Mouse (Mus musculus): ENCODE data around the gene Npb. TPM values are rescaled to one million over a fixed set of nuclear protein-coding genes. Genes with fewer than 3 reads are reported as not detected.

Npb gene
- polyA plus RNA-seq, 1 experiment from 2014 or later, result 17.5 TPM

DNA sequence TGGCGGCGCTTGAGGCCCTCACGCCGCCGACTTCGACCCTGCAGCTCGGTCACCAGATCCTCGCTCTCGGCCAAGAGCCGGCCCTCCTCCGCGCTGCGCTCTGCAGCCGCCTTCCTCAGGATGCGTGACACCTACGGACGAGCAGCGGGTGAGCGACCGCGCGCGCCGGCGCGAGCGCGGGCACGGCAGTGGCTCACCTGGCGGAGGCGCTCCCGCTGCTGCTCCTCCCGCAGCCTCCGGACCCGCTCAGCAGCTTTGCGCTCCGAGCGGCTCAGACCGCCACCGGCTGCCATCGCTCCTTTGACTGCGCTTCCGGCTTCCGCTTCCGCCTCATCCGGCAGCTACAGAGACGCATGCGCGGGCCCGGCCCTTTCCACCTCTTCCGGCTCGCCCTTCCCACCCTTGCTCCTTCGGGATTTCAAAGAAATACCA is 16.4 kb downstream of the Npb start:
- peak; percentile 69 for ATAC-seq (ENCODE audit: insufficient number of reproducible peaks, insufficient read depth, low FRiP score, low read depth)
- H3K9me3 ChIP-seq (ENCODE audit: control insufficient read depth, low read length), result no peaks in the 10 kb centered on the region
- H3K27ac ChIP-seq (replicated peaks in 1 of 2; ENCODE audit: control insufficient read depth in 1 of 2, insufficient read depth in 1 of 2, low read depth in 2 of 2, low read length in 2 of 2), result peak overlapping the region; percentile 6 to 76
- H3K4me3 ChIP-seq (ENCODE audit: control insufficient read depth in 1 of 2, insufficient read depth in 1 of 2, low read depth in 1 of 2, low read length in 2 of 2), result peak overlapping the region; percentile 86 to 97
- peaks cover 9 to 20% of the 10 kb centered on the region in 2 experiments; a peak in 3 of 4 replicates for H3K4me1 ChIP-seq (ENCODE audit: control insufficient read depth in 2 of 2, insufficient read depth in 2 of 2, low read length in 2 of 2)
- H3K4me2 ChIP-seq (ENCODE audit: low read length), result peak overlapping the region; percentile 97
- H3K9ac ChIP-seq (ENCODE audit: low read length), result peak overlapping the region; percentile 78
- under 1% methylated on average over 52 of the region's 53 CpGs for WGBS
- no peaks in the 10 kb centered on the region for H3K27me3 ChIP-seq (ENCODE audit: control insufficient read depth, insufficient read depth, low read length)
- H3K36me3 ChIP-seq (ENCODE audit: control insufficient read depth, insufficient read depth, low read length), result peaks cover 56% of the 10 kb centered on the region

DNA sequence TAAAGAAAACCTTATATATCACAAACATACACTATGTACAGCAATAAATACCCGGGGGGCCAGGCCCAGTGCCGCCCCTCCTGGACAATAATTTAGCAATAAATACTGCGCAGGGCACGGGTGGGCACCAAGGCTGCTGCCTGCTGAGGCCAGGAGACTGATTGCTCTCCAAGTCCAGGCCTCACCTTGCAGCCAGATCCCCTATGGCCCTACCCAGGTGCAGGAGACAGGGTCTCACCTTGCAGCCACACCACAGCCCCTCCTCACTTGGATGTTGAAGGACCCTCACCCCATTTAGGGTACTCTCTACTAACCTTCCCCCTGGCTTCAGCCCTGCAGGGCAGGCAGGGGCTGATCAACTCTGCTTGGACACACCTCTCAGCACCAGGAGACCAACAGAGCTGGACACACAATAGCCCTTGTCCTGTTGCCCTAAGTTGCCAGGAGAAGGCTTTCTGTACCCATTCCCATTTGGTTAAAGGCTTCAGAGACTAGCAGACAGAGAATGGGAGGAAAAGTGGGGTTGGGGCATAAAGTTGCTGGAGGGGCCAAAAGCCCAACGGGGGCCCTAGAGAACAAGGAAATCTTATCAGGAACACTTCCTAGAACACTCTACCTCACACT is 17.0 kb downstream of the Npb start, which contains the start of gene Sirt7:
TSS of gene Sirt7 (minus strand) at position 89 of the 624 bp plus-strand sequence.
- Histone ChIP-seq H3K36me3 (ENCODE audit: control insufficient read depth, insufficient read depth, low read length) (peaks cover 50% of the 10 kb centered on the region), H3K4me2 (ENCODE audit: low read length) (peak within 1 kb of the TSS; percentile 97), H3K27me3 (ENCODE audit: control insufficient read depth, insufficient read depth, low read length) (no peaks in the 10 kb centered on the region), H3K9me3 (ENCODE audit: control insufficient read depth, low read length) (no peaks in the 10 kb centered on the region), H3K4me1 (ENCODE audit: control insufficient read depth in 2 of 2, insufficient read depth in 2 of 2, low read length in 2 of 2) (peaks cover 14 to 25% of the 10 kb centered on the region in 2 experiments), H3K9ac (ENCODE audit: low read length) (peak within 1 kb of the TSS; percentile 78), H3K4me3 (ENCODE audit: control insufficient read depth in 1 of 2, insufficient read depth in 1 of 2, low read depth in 1 of 2, low read length in 2 of 2) (peak within 1 kb of the TSS; percentile 86 to 97), H3K27ac (replicated peaks in 1 of 2; ENCODE audit: control insufficient read depth in 1 of 2, insufficient read depth in 1 of 2, low read depth in 2 of 2, low read length in 2 of 2) (peak within 1 kb of the TSS; percentile 28 to 76)
- ATAC-seq (ENCODE audit: insufficient number of reproducible peaks, insufficient read depth, low FRiP score, low read depth), result no peak; the same call in 1 of the 2 replicates
- WGBS, result 11% methylated on average over 5 of the region's 5 CpGs

DNA sequence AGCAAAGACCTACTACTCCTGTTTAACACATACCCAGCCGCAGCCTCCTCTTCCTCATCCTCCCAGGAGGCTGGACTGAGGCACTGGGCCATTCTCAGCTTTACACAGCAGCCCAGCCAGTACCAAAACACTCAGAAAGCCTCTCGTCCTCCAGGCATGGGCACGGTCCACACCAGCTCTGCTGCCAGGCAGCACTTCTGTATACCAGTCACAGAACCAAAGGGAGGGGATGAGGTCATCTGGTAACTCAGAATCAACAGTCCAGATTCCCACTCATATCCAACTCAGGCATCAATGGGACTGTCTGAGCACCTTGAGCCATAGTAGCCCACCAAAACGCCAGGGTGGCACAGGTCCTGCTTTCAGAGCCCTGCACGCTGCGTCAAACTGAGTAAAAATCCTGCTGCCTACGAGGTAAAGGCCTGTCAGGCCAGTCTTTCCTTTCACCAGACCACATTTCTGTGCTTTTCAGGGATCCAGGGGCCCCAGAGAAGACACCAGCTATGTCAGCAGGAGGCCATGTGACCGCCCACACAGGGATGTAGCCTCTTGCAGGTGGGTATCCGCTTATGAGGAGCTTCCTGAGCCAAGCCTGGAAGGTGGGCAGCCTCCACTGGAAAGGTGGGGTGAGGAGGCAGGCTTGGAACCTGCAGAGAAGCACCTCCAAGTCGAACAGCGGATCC is 18.6 kb downstream of the Npb start:
- no peak overlapping the region for H3K27ac ChIP-seq (replicated peaks in 1 of 2; ENCODE audit: control insufficient read depth in 1 of 2, insufficient read depth in 1 of 2, low read depth in 2 of 2, low read length in 2 of 2)
- WGBS, result 87% methylated on average over 11 of the region's 11 CpGs
- H3K9ac ChIP-seq (ENCODE audit: low read length), result no peak overlapping the region
- ATAC-seq (ENCODE audit: insufficient number of reproducible peaks, insufficient read depth, low FRiP score, low read depth), result no peak
- no peak overlapping the region for H3K4me3 ChIP-seq (ENCODE audit: control insufficient read depth in 1 of 2, insufficient read depth in 1 of 2, low read depth in 1 of 2, low read length in 2 of 2)
- H3K27me3 ChIP-seq (ENCODE audit: control insufficient read depth, insufficient read depth, low read length), result no peaks in the 10 kb centered on the region
- no peak overlapping the region for H3K4me2 ChIP-seq (ENCODE audit: low read length)
- peaks cover 26 to 42% of the 10 kb centered on the region in 2 experiments for H3K4me1 ChIP-seq (ENCODE audit: control insufficient read depth in 2 of 2, insufficient read depth in 2 of 2, low read length in 2 of 2)
- peaks cover 36% of the 10 kb centered on the region for H3K36me3 ChIP-seq (ENCODE audit: control insufficient read depth, insufficient read depth, low read length)
- no peaks in the 10 kb centered on the region for H3K9me3 ChIP-seq (ENCODE audit: control insufficient read depth, low read length)

DNA sequence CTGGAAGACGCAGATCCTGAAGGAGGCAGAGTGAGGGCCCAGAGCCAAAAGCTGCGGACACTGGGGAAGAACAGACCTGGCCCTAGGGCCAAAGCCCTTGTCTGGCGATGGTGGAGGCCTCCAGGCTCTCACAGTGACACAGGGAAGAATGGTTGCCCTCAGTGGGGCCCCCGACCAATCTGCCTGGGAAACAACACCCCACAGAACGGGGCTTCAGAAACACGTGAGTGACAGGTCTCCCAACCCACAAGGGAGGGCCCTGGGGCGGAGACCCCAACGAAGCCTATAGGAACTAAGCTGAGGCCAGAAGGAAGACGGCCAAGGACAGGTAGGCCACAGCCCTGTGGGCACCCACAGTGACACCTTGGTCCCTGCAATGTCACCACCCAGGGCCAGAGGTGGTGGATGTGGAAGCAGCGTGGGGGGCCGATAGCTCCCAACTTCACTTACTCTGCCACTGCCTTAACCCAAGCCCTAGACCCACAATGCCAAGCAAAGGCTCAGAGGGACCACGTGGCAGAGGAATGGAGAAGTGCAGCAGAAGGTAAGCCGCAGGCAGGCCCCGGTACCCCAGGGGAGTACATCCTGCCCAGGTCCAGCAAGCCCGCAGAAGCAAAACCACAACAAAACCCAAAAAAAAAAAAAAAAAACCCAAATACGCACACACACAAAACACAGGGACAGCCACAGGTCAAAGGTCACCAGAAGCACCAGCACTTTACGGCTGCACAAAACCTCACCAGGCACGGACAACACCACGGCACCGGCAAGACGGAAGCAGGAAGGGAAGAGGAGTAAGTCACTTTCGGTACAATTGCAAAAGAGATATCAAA is 19.4 kb downstream of the Npb start:
- ATAC-seq (ENCODE audit: insufficient number of reproducible peaks, insufficient read depth, low FRiP score, low read depth), result no peak
- Histone ChIP-seq H3K9me3 (ENCODE audit: control insufficient read depth, low read length) (no peaks in the 10 kb centered on the region), H3K9ac (ENCODE audit: low read length) (no peak overlapping the region), H3K4me2 (ENCODE audit: low read length) (no peak overlapping the region), H3K4me3 (ENCODE audit: control insufficient read depth in 1 of 2, insufficient read depth in 1 of 2, low read depth in 1 of 2, low read length in 2 of 2) (no peak overlapping the region), H3K4me1 (ENCODE audit: control insufficient read depth in 2 of 2, insufficient read depth in 2 of 2, low read length in 2 of 2) (peaks cover 30 to 46% of the 10 kb centered on the region in 2 experiments), H3K36me3 (ENCODE audit: control insufficient read depth, insufficient read depth, low read length) (peaks cover 28% of the 10 kb centered on the region), H3K27ac (replicated peaks in 1 of 2; ENCODE audit: control insufficient read depth in 1 of 2, insufficient read depth in 1 of 2, low read depth in 2 of 2, low read length in 2 of 2) (no peak overlapping the region), H3K27me3 (ENCODE audit: control insufficient read depth, insufficient read depth, low read length) (no peaks in the 10 kb centered on the region)
- 86% methylated on average over 22 of the region's 22 CpGs for WGBS

DNA sequence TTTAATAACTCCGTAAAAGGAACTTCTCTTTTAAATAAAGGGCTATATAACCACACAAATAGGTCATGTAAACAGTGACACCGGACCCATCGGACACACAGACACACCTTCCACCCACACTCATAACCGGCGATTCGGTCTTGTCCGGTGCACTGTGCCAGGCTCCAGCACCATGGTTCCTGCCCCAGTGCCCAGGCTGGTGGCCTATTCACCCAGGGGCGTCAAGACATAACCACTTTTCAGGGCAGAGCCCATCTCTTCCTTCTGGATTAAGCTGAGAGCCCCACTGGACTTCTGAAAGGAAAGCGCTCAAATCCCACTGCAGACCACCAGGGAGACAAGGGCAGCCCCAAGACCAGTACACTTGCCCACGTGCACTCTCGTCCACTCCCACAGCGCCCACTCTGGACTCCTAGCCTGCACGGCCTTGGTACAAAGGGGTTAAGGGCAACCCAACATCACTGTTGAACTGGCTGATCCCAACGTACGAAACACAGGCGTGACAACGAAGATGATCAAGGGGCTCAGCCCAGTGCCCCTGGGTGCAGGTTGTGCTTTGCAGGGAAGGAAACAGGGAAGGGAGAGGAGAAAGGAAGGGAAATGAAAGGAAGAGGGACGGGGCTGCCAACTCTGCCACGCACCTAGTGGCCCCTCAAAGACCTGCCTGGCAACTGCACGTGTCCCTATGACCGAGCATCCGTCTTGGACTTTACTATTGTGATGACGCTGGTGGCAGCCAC is 20.5 kb downstream of the Npb start:
- H3K27ac ChIP-seq (replicated peaks in 1 of 2; ENCODE audit: control insufficient read depth in 1 of 2, insufficient read depth in 1 of 2, low read depth in 2 of 2, low read length in 2 of 2), result no peak overlapping the region
- H3K4me3 ChIP-seq (ENCODE audit: control insufficient read depth in 1 of 2, insufficient read depth in 1 of 2, low read depth in 1 of 2, low read length in 2 of 2), result no peak overlapping the region
- ATAC-seq (ENCODE audit: insufficient number of reproducible peaks, insufficient read depth, low FRiP score, low read depth), result no peak
- WGBS, result 94% methylated on average over 23 of the region's 23 CpGs
- H3K27me3 ChIP-seq (ENCODE audit: control insufficient read depth, insufficient read depth, low read length), result no peaks in the 10 kb centered on the region
- H3K36me3 ChIP-seq (ENCODE audit: control insufficient read depth, insufficient read depth, low read length), result peaks cover 21% of the 10 kb centered on the region
- no peak overlapping the region for H3K9ac ChIP-seq (ENCODE audit: low read length)
- no peak overlapping the region; the same call in 1 of the 2 replicates for H3K4me2 ChIP-seq (ENCODE audit: low read length)
- peaks cover 30 to 45% of the 10 kb centered on the region in 2 experiments for H3K4me1 ChIP-seq (ENCODE audit: control insufficient read depth in 2 of 2, insufficient read depth in 2 of 2, low read length in 2 of 2)
- no peaks in the 10 kb centered on the region for H3K9me3 ChIP-seq (ENCODE audit: control insufficient read depth, low read length)

DNA sequence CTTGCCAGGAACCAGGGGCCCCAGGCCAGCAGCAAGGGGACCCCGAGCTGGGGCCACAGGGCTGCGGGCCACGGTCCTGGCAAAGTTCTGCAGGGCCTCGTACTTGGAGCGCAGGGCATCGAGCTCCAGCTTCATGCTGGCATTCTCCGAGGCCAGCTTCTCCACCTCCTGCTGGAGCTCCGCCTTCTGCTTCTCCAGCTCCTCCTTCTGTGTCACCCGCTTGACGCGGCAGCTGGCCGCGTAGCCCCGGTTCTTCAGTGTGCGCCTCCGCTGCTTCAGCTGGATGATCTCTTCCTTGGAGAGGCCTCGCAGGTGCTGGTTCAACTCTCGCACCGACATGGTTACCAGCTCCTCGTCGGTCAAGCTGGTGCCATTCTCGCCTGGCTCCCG is 21.1 kb downstream of the Npb start:
- no peaks in the 10 kb centered on the region for H3K27me3 ChIP-seq (ENCODE audit: control insufficient read depth, insufficient read depth, low read length)
- no peaks in the 10 kb centered on the region for H3K9me3 ChIP-seq (ENCODE audit: control insufficient read depth, low read length)
- H3K9ac ChIP-seq (ENCODE audit: low read length), result no peak overlapping the region
- ATAC-seq (ENCODE audit: insufficient number of reproducible peaks, insufficient read depth, low FRiP score, low read depth), result no peak
- H3K4me1 ChIP-seq (ENCODE audit: control insufficient read depth in 2 of 2, insufficient read depth in 2 of 2, low read length in 2 of 2), result peaks cover 30 to 41% of the 10 kb centered on the region in 2 experiments
- H3K4me3 ChIP-seq (ENCODE audit: control insufficient read depth in 1 of 2, insufficient read depth in 1 of 2, low read depth in 1 of 2, low read length in 2 of 2), result no peak overlapping the region
- H3K27ac ChIP-seq (replicated peaks in 1 of 2; ENCODE audit: control insufficient read depth in 1 of 2, insufficient read depth in 1 of 2, low read depth in 2 of 2, low read length in 2 of 2), result peak overlapping the region; percentile 49 to 63; a peak in 2 of 4 replicates
- WGBS, result 80% methylated on average over 23 of the region's 23 CpGs
- peak overlapping the region; percentile 76; the same call in 1 of the 2 replicates for H3K4me2 ChIP-seq (ENCODE audit: low read length)
- H3K36me3 ChIP-seq (ENCODE audit: control insufficient read depth, insufficient read depth, low read length), result peaks cover 21% of the 10 kb centered on the region

DNA sequence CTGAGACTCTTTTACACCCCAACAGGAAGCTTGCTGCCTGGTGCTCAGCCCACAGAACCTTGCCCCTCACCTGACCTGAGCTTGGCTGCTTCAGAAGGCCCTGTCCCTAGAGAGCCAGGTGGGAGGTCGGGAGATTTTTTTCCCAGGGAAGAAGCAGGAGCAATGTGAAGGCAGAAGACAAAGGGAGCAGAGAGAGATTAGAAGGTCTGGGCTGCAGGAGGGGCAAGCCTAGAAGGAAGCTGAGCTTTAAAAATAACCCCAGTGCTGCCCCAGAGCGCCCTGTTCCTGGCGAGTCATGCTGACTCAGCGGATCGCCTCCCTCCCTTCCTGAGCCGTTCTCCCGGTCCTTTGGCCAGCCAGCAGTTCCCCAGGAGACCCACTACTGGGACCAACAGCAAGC is 21.6 kb downstream of the Npb start:
- no peak overlapping the region for H3K4me3 ChIP-seq (ENCODE audit: control insufficient read depth in 1 of 2, insufficient read depth in 1 of 2, low read depth in 1 of 2, low read length in 2 of 2)
- peak overlapping the region; percentile 76 for H3K4me2 ChIP-seq (ENCODE audit: low read length)
- peak overlapping the region; percentile 66 for H3K9ac ChIP-seq (ENCODE audit: low read length)
- WGBS, result 11% methylated on average over 7 of the region's 7 CpGs
- H3K27ac ChIP-seq (replicated peaks in 1 of 2; ENCODE audit: control insufficient read depth in 1 of 2, insufficient read depth in 1 of 2, low read depth in 2 of 2, low read length in 2 of 2), result peak overlapping the region; percentile 49 to 63
- peaks cover 21% of the 10 kb centered on the region for H3K36me3 ChIP-seq (ENCODE audit: control insufficient read depth, insufficient read depth, low read length)
- no peaks in the 10 kb centered on the region for H3K9me3 ChIP-seq (ENCODE audit: control insufficient read depth, low read length)
- ATAC-seq (ENCODE audit: insufficient number of reproducible peaks, insufficient read depth, low FRiP score, low read depth), result no peak
- no peaks in the 10 kb centered on the region for H3K27me3 ChIP-seq (ENCODE audit: control insufficient read depth, insufficient read depth, low read length)
- peaks cover 30 to 41% of the 10 kb centered on the region in 2 experiments for H3K4me1 ChIP-seq (ENCODE audit: control insufficient read depth in 2 of 2, insufficient read depth in 2 of 2, low read length in 2 of 2)
